Mouse (Mus musculus): ENCODE measurements around the gene Sult2b1. TPM values are rescaled to one million over a fixed set of nuclear protein-coding genes. Genes with fewer than 3 reads are reported as not detected.

Gene Sult2b1
- total and polyA plus RNA-seq, 3 experiments = 0.17 to 0.29 TPM; not detected in 1

- Histone ChIP-seq H3K4me1 (ENCODE audit: control insufficient read depth in 1 of 2, insufficient read depth in 2 of 2) (peaks cover 0 to 46% of the 10 kb centered on the region in 2 experiments; a peak in 2 of 4 replicates), H3K4me2 (ENCODE audit: insufficient read depth, low read depth, poor library complexity, severe bottlenecking) (no peak overlapping the region), H3K9me3 (replicated peaks; ENCODE audit: low read length) (no peaks in the 10 kb centered on the region), H3K27ac (ENCODE audit: insufficient read depth, low read depth) (no peak overlapping the region), H3K79me2 (replicated peaks; ENCODE audit: control insufficient read depth, extremely low read depth, insufficient read depth, poor library complexity, severe bottlenecking) (peaks cover 26% of the 10 kb centered on the region), H3K36me3 (replicated peaks in 1 of 2; ENCODE audit: control insufficient read depth in 1 of 2, insufficient read depth in 1 of 2, low read length in 1 of 2) (peaks cover 35 to 63% of the 10 kb centered on the region in 2 experiments), H3K4me3 (replicated peaks in 1 of 3; ENCODE audit: low read depth in 2 of 3, low read length in 2 of 3, poor library complexity in 1 of 3) (no peak overlapping the region), H3K27me3 (replicated peaks) (no peaks in the 10 kb centered on the region), H3K9ac (ENCODE audit: insufficient read depth, low read depth) (no peak overlapping the region)
- TF ChIP-seq USF1 (IDR thresholded peaks at IDR 0.05; ENCODE audit: low read depth, low read length) (no peak), CTCF (conservative IDR thresholded peaks at IDR 0.05 in 1 of 2, IDR thresholded peaks at IDR 0.05 in 1 of 2; ENCODE audit: low read depth in 2 of 2, low read length in 2 of 2) (no peak), KAT2A (IDR thresholded peaks at IDR 0.05; ENCODE audit: insufficient replicate concordance, low read length) (no peak), ZMIZ1 (IDR thresholded peaks at IDR 0.05; ENCODE audit: low read depth, low read length) (no peak), RCOR1 (conservative IDR thresholded peaks at IDR 0.05; ENCODE audit: low read depth, low read length) (no peak), MXI1 (IDR thresholded peaks at IDR 0.05; ENCODE audit: low read depth, low read length) (no peak), ZNF384 (IDR thresholded peaks at IDR 0.05; ENCODE audit: low read depth, low read length) (no peak), ETS1 (conservative IDR thresholded peaks at IDR 0.05; ENCODE audit: low read depth, low read length) (no peak), NRF1 (IDR thresholded peaks at IDR 0.05; ENCODE audit: low read depth, low read length) (no peak), UBTF (IDR thresholded peaks at IDR 0.05; ENCODE audit: low read depth, low read length) (no peak)
- dilution Hi-C loops (cut with MboI; ENCODE audit: extremely low pct_ligation_motif_present, extremely low pct_unique_long_range_greater_than_20kb, low sequenced_read_pairs) = no loop called here
- in situ Hi-C loops (cut with MboI; ENCODE audit: low pct_ligation_motif_present, low pct_unique_long_range_greater_than_20kb, low sequenced_read_pairs) = no loop called here
- no peak for DNase-seq (ENCODE audit: extremely low read depth)
Measured at GRCm38 (mm10) chr7:45712022-45712757, 72.3 kb downstream of the Sult2b1 start.

DNA sequence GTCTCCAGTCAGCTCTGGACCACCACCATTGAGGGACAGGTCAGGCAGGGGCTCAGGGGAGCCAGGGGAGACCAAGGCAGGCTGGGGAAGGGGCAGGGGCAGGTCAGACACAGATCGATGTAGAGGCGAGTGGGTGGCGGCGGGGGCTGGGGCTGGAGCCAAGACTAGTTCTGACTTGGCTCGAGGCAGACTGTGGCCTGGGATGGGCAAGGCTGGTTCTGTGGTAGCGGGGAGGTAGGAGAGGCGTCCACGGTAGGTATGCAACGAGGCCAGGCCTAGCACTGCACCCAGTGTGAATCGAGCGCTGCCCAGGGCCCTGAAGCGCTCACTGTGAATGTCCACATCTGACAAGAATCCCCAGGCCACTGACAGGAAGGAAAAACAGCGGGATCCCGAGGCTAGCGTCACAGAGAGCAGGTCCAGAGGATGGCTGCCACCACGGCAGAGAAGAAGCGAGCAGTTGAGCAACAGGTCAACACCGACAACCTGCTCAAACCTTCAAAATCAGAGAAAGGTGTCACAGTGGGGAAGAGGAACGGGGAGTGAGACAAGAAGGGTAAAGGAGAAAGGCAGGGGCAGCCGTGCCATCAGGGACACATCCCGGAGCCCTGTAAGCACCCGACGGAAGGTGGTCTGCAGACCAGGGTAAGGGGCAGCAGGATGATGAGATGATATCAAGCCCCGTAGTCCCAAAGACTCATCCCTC lies 73.0 kb downstream of the Sult2b1 start:
- dilution Hi-C loops (cut with MboI; ENCODE audit: extremely low pct_ligation_motif_present, extremely low pct_unique_long_range_greater_than_20kb, low sequenced_read_pairs) (no loop called here), in situ Hi-C loops (cut with MboI; ENCODE audit: low pct_ligation_motif_present, low pct_unique_long_range_greater_than_20kb, low sequenced_read_pairs) (no loop called here)
- Histone ChIP-seq H3K4me1 (ENCODE audit: control insufficient read depth in 1 of 2, insufficient read depth in 2 of 2) (peaks cover 0 to 45% of the 10 kb centered on the region in 2 experiments; a peak in 2 of 4 replicates), H3K27me3 (replicated peaks) (no peaks in the 10 kb centered on the region), H3K27ac (ENCODE audit: insufficient read depth, low read depth) (no peak overlapping the region), H3K4me2 (ENCODE audit: insufficient read depth, low read depth, poor library complexity, severe bottlenecking) (no peak overlapping the region), H3K9ac (ENCODE audit: insufficient read depth, low read depth) (no peak overlapping the region), H3K36me3 (replicated peaks in 1 of 2; ENCODE audit: control insufficient read depth in 1 of 2, insufficient read depth in 1 of 2, low read length in 1 of 2) (peaks cover 35 to 61% of the 10 kb centered on the region in 2 experiments), H3K4me3 (replicated peaks in 1 of 3; ENCODE audit: low read depth in 2 of 3, low read length in 2 of 3, poor library complexity in 1 of 3) (no peak overlapping the region), H3K9me3 (replicated peaks; ENCODE audit: low read length) (no peaks in the 10 kb centered on the region), H3K79me2 (replicated peaks; ENCODE audit: control insufficient read depth, extremely low read depth, insufficient read depth, poor library complexity, severe bottlenecking) (peaks cover 19% of the 10 kb centered on the region)
- TF ChIP-seq ZNF384 (IDR thresholded peaks at IDR 0.05; ENCODE audit: low read depth, low read length) (no peak), HCFC1 (IDR thresholded peaks at IDR 0.05; ENCODE audit: low read depth, low read length) (no peak), GABPA (IDR thresholded peaks at IDR 0.05; ENCODE audit: insufficient replicate concordance, low read depth, low read length) (no peak), CHD2 (IDR thresholded peaks at IDR 0.05; ENCODE audit: low read length) (no peak), EP300 (IDR thresholded peaks at IDR 0.05; ENCODE audit: low read length) (no peak), JUND (conservative IDR thresholded peaks at IDR 0.05; ENCODE audit: low read depth, low read length) (no peak), SIN3A (IDR thresholded peaks at IDR 0.05; ENCODE audit: low read length) (no peak), JUN (IDR thresholded peaks at IDR 0.05; ENCODE audit: insufficient read depth, low read depth, low read length) (no peak)
- DNase-seq (ENCODE audit: extremely low read depth) = no peak

All from CH12.LX (cell line).